Mouse (Mus musculus): ENCODE measurements around the gene Zfp385b.

- no peak for TF ChIP-seq CTCF (IDR thresholded peaks at IDR 0.05)
- no peak for TF ChIP-seq EP300 (IDR thresholded peaks at IDR 0.05; ENCODE audit: insufficient read depth, low read depth, low read length)
These were observed 313.8 kb downstream of the Zfp385b start for GRCm38 (mm10) chr2:77505614-77506013.
